Mouse (Mus musculus): ENCODE measurements around the gene Kcnq1.

- no peak for TF ChIP-seq CTCF (IDR thresholded peaks at IDR 0.05; ENCODE audit: control insufficient read depth, insufficient read depth, insufficient read length)
- TF ChIP-seq CEBPB (IDR thresholded peaks at IDR 0.05; ENCODE audit: low read depth): no peak
- no peak for TF ChIP-seq MYOG (IDR thresholded peaks at IDR 0.05; ENCODE audit: control insufficient read depth, extremely low read depth, insufficient read length)
- no peak for TF ChIP-seq MAX (IDR thresholded peaks at IDR 0.05)
Measured at GRCm38 (mm10) chr7:143305808-143306207, 199.6 kb downstream of the Kcnq1 start.

All from C2C12 (cell line).